Mouse (Mus musculus) CH12.LX (cell line): Measurements from ENCODE around the gene Cntrl.

Experiments used
- CHD2 ChIP-seq: IDR thresholded peaks from 2 replicates; pipeline ENCODE4 v1.6.1; 2011; ENCODE audit warnings: low read length, improper control_type of control experiment
- CTCF ChIP-seq, 2 experiments: IDR thresholded peaks in 1 of 2; conservative IDR thresholded peaks in 1 of 2; 2 replicates each; pipeline ENCODE4 v1.5.1; 2011 to 2012; ENCODE audit warnings: low read depth in 2 of 2, low read length in 2 of 2, improper control_type of control experiment in 1 of 2, inconsistent platforms in 1 of 2, mild to moderate bottlenecking in 1 of 2, moderate library complexity in 1 of 2
- E2F4 ChIP-seq: IDR thresholded peaks from 2 replicates; pipeline ENCODE4 v1.6.1; 2011; ENCODE audit warnings: low read depth, low read length, improper control_type of control experiment; ENCODE audit not compliant: insufficient replicate concordance
- EP300 ChIP-seq: IDR thresholded peaks from 2 replicates; pipeline ENCODE4 v1.6.1; 2011; ENCODE audit warnings: low read length, improper control_type of control experiment
- ETS1 ChIP-seq: conservative IDR thresholded peaks from 2 replicates; pipeline ENCODE4 v1.6.1; 2012; ENCODE audit warnings: low read depth, mild to moderate bottlenecking, inconsistent platforms, low read length, improper control_type of control experiment, moderate library complexity
- MAX ChIP-seq: IDR thresholded peaks from 2 replicates; pipeline ENCODE4 v1.6.1; 2011; ENCODE audit warnings: low read length, improper control_type of control experiment
- NELFE ChIP-seq: IDR thresholded peaks from 2 replicates; pipeline ENCODE4 v1.6.1; 2011; ENCODE audit warnings: low read depth, low read length, improper control_type of control experiment
- POLR2A ChIP-seq: IDR thresholded peaks from 2 replicates; pipeline ENCODE4 v1.6.1; 2011; ENCODE audit warnings: low read depth, mild to moderate bottlenecking, improper control_type of control experiment, low read length
- POLR2AphosphoS2 ChIP-seq: IDR thresholded peaks from 2 replicates; pipeline ENCODE4 v1.6.1; 2011; ENCODE audit warnings: low read depth, low read length, improper control_type of control experiment
- TCF12 ChIP-seq: IDR thresholded peaks from 2 replicates; pipeline ENCODE4 v1.6.1; 2014; ENCODE audit warnings: low read depth, mild to moderate bottlenecking, inconsistent platforms, low read length, improper control_type of control experiment
- UBTF ChIP-seq: IDR thresholded peaks from 2 replicates; pipeline ENCODE4 v1.6.1; 2012; ENCODE audit warnings: low read depth, mild to moderate bottlenecking, inconsistent platforms, low read length, improper control_type of control experiment, moderate library complexity
- ZC3H11A ChIP-seq: IDR thresholded peaks from 2 replicates; pipeline ENCODE4 v1.6.1; 2012; ENCODE audit warnings: low read depth, mild to moderate bottlenecking, inconsistent platforms, low read length, improper control_type of control experiment
- ZMIZ1 ChIP-seq: IDR thresholded peaks from 2 replicates; pipeline ENCODE4 v1.6.1; 2012; ENCODE audit warnings: low read depth, mild to moderate bottlenecking, inconsistent platforms, low read length, improper control_type of control experiment
- ZNF384 ChIP-seq: IDR thresholded peaks from 2 replicates; pipeline ENCODE4 v1.6.1; 2012; ENCODE audit warnings: low read depth, low read length, improper control_type of control experiment, inconsistent platforms

DNA sequence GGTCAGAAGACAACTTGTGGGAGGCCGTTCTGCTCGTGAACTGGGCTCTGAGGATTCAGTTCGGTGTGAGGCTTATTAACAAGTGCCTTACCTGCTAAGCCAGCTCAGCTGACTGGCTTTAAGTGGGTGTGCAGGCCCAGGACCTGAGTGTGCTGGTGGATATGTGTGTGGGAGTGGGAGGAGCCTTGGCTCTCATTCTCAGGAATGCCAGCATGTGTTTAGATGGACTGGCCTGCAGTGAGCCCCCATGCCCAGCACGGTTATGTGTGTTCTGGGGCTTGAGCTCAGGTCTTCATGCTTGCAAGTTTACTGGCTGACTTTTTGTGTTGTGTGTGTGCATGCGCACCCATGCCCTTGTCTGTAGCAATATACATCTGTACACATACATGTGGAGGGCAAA is 64.4 kb downstream of the Cntrl start:
- TF ChIP-seq ZC3H11A, result no peak
- TF ChIP-seq EP300, result no peak
- no peak for TF ChIP-seq CTCF (conservative IDR thresholded peaks at IDR 0.05 in 1 of 2, IDR thresholded peaks at IDR 0.05 in 1 of 2; ENCODE audit: low read depth in 2 of 2, low read length in 2 of 2)
- no peak for TF ChIP-seq POLR2A
- no peak for TF ChIP-seq ETS1
- no peak for TF ChIP-seq E2F4
- TF ChIP-seq ZMIZ1, result no peak
- no peak for TF ChIP-seq ZNF384
- TF ChIP-seq POLR2AphosphoS2, result no peak
- TF ChIP-seq CHD2, result no peak
- TF ChIP-seq MAX, result no peak
- TF ChIP-seq NELFE, result no peak
- TF ChIP-seq UBTF, result no peak
- no peak for TF ChIP-seq TCF12
